Mouse (Mus musculus) left cerebral cortex, adult 11 months (tissue): ENCODE measurements around the gene Actr1b.

Experiments
- DNase-seq: peaks from one replicate; pipeline ENCODE4 v3.0.0; 2022; ENCODE audit warnings: low spot score

Gene Actr1b

GRCm38 (mm10) chr1:36714311-36714710, at the start of gene Actr1b:
Actr1b (minus strand) TSS chr1:36714422.
- DNase-seq, result no peak

GRCm38 (mm10) chr1:36761568-36761967, 47.3 kb upstream of the Actr1b start, which contains the start of gene Zap70:
Zap70 (plus strand) TSS chr1:36761798.
- DNase-seq, result no peak

GRCm38 (mm10) chr1:36761061-36761460, 46.8 kb upstream of the Actr1b start:
- DNase-seq, result no peak

- no peak for DNase-seq
These were observed 46.2 kb upstream of the Actr1b start for GRCm38 (mm10) chr1:36760401-36760800.

- DNase-seq, result no peak
These were observed 44.9 kb upstream of the Actr1b start for GRCm38 (mm10) chr1:36759076-36759475.

- DNase-seq, result no peak
These were observed 44.3 kb upstream of the Actr1b start for GRCm38 (mm10) chr1:36758553-36758952.

- DNase-seq, result no peak
These were observed 39.9 kb upstream of the Actr1b start for GRCm38 (mm10) chr1:36753932-36754675.

GRCm38 (mm10) chr1:36746452-36746851, 32.2 kb upstream of the Actr1b start:
- DNase-seq, result no peak

GRCm38 (mm10) chr1:36745661-36746060, 31.4 kb upstream of the Actr1b start:
- no peak for DNase-seq

- DNase-seq, result peak; percentile 63
These were observed 30.2 kb upstream of the Actr1b start for GRCm38 (mm10) chr1:36744268-36744944.

- no peak for DNase-seq
These were observed 28.8 kb upstream of the Actr1b start for GRCm38 (mm10) chr1:36743046-36743445.

GRCm38 (mm10) chr1:36739231-36739630, 25.0 kb upstream of the Actr1b start:
- DNase-seq, result no peak

- peak; percentile 81 for DNase-seq
These were observed 23.1 kb upstream of the Actr1b start for GRCm38 (mm10) chr1:36737300-36737699.

GRCm38 (mm10) chr1:36724057-36724431, 9.8 kb upstream of the Actr1b start:
- no peak for DNase-seq

- DNase-seq, result no peak
These were observed 9.2 kb upstream of the Actr1b start for GRCm38 (mm10) chr1:36723146-36724056.

- DNase-seq, result no peak
These were observed 4.6 kb upstream of the Actr1b start for GRCm38 (mm10) chr1:36718786-36719185.

- no peak for DNase-seq
These were observed 3.1 kb downstream of the Actr1b start for GRCm38 (mm10) chr1:36711104-36711503.

- peak; percentile 97 for DNase-seq
These were observed 4.4 kb downstream of the Actr1b start, which contains the start of gene 4933424G06Rik for GRCm38 (mm10) chr1:36709854-36710280. 4933424G06Rik (plus strand) TSS chr1:36710149.

GRCm38 (mm10) chr1:36709055-36709853, 5.0 kb downstream of the Actr1b start:
- DNase-seq, result no peak

GRCm38 (mm10) chr1:36708626-36709025, 5.6 kb downstream of the Actr1b start:
- DNase-seq, result no peak

- no peak for DNase-seq
These were observed 6.4 kb downstream of the Actr1b start for GRCm38 (mm10) chr1:36707797-36708196.
